Mouse (Mus musculus): ENCODE results near the gene Samd14. TPM values are rescaled to one million over a fixed set of nuclear protein-coding genes. Genes with fewer than 3 reads are reported as not detected.

The Samd14 gene
- polyA plus RNA-seq, 1 experiment from 2014 or later: 22.8 TPM

DNA sequence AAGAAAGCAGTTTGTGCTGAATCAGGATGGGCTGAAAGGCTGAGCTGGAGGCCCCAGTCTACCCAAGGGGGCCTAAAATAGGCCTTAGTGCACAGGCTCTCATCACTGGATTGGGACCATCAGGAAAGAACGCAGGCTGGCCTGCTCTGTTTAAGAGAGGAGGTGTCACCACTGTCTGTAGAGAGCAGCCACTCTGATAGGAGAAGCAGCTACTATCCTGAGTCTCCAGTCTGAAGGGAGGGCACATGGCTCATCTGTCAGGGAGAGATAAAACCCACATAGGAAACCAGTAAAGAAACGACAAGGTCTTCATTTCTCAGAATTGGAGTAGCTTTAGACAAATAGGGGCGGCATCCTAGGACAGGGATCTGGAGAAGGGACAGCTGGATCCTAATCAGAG is 2.4 kb downstream of the Samd14 start:
- H3K36me3 ChIP-seq (ENCODE audit: control insufficient read depth, insufficient read depth, low read length): peaks cover 15% of the 10 kb centered on the region; the same call in 1 of the 2 replicates
- no peak overlapping the region; the same call in 1 of the 2 replicates for H3K27ac ChIP-seq (ENCODE audit: low read length)
- WGBS: 27% methylated on average over 3 of the region's 3 CpGs
- peaks cover 24% of the 10 kb centered on the region for H3K4me1 ChIP-seq (ENCODE audit: control insufficient read depth, insufficient read depth, low read length)
- H3K9ac ChIP-seq (replicated peaks; ENCODE audit: low read depth, low read length): 0 out of 2 replicates have a peak overlapping the region, but pooled peaks have one; percentile 7
- peak; percentile 50; the same call in 1 of the 2 replicates for ATAC-seq (ENCODE audit: insufficient number of reproducible peaks, insufficient read depth, low FRiP score, low read depth)
- H3K4me2 ChIP-seq (replicated peaks; ENCODE audit: low read depth, low read length): peak overlapping the region; percentile 62
- no peaks in the 10 kb centered on the region for H3K27me3 ChIP-seq (ENCODE audit: control insufficient read depth, insufficient read depth, low read length)
- 0 out of 2 replicates have a peak overlapping the region, but pooled peaks have one; percentile 67 for H3K4me3 ChIP-seq (ENCODE audit: low read depth, low read length)
- no peaks in the 10 kb centered on the region for H3K9me3 ChIP-seq (ENCODE audit: control insufficient read depth, low read depth, low read length)

DNA sequence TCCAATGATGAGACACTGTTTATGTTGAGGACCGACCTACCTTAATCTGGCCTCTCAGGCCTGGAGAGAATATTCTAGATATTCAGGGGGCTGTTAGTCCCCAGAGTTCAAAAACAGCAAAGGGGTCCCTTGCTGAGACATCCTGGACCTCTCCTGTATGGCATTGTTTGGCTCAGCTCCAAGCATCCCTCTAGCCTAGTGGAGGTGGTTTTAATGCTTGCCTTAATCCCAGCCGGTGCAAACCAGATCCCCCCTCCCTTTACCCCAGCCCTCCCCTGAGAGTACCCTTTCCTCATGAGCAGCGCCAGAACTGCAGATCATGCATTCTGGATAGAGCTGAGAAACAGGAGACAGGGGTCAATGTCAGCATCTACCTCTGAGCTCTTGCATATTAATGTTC is 2.8 kb downstream of the Samd14 start:
- no peaks in the 10 kb centered on the region for H3K27me3 ChIP-seq (ENCODE audit: control insufficient read depth, insufficient read depth, low read length)
- H3K9ac ChIP-seq (replicated peaks; ENCODE audit: low read depth, low read length): no peak overlapping the region
- peak overlapping the region; percentile 62; the same call in 1 of the 2 replicates for H3K4me2 ChIP-seq (replicated peaks; ENCODE audit: low read depth, low read length)
- no peak overlapping the region for H3K4me3 ChIP-seq (ENCODE audit: low read depth, low read length)
- 52% methylated on average over 3 of the region's 3 CpGs for WGBS
- no peaks in the 10 kb centered on the region for H3K9me3 ChIP-seq (ENCODE audit: control insufficient read depth, low read depth, low read length)
- peaks cover 15% of the 10 kb centered on the region; the same call in 1 of the 2 replicates for H3K36me3 ChIP-seq (ENCODE audit: control insufficient read depth, insufficient read depth, low read length)
- ATAC-seq (ENCODE audit: insufficient number of reproducible peaks, insufficient read depth, low FRiP score, low read depth): no peak
- peaks cover 19% of the 10 kb centered on the region for H3K4me1 ChIP-seq (ENCODE audit: control insufficient read depth, insufficient read depth, low read length)
- no peak overlapping the region for H3K27ac ChIP-seq (ENCODE audit: low read length)

- Histone ChIP-seq H3K4me2 (replicated peaks; ENCODE audit: low read depth, low read length) (no peak overlapping the region), H3K27ac (ENCODE audit: low read length) (no peak overlapping the region), H3K36me3 (ENCODE audit: control insufficient read depth, insufficient read depth, low read length) (peaks cover 27% of the 10 kb centered on the region; the same call in 1 of the 2 replicates), H3K4me1 (ENCODE audit: control insufficient read depth, insufficient read depth, low read length) (peaks cover 16% of the 10 kb centered on the region), H3K4me3 (ENCODE audit: low read depth, low read length) (no peak overlapping the region), H3K9me3 (ENCODE audit: control insufficient read depth, low read depth, low read length) (no peaks in the 10 kb centered on the region), H3K27me3 (ENCODE audit: control insufficient read depth, insufficient read depth, low read length) (no peaks in the 10 kb centered on the region), H3K9ac (replicated peaks; ENCODE audit: low read depth, low read length) (no peak overlapping the region)
- ATAC-seq (ENCODE audit: insufficient number of reproducible peaks, insufficient read depth, low FRiP score, low read depth): no peak
- WGBS: 60% methylated on average over 3 of the region's 3 CpGs
Observed at GRCm38 (mm10) chr11:95015484-95015883, 5.8 kb downstream of the Samd14 start.

GRCm38 (mm10) chr11:95022237-95022992 is 12.7 kb downstream of the Samd14 start:
- Histone ChIP-seq H3K4me3 (ENCODE audit: low read depth, low read length) (no peak overlapping the region), H3K4me1 (ENCODE audit: control insufficient read depth, insufficient read depth, low read length) (peaks cover 8% of the 10 kb centered on the region), H3K27me3 (ENCODE audit: control insufficient read depth, insufficient read depth, low read length) (no peaks in the 10 kb centered on the region), H3K9ac (replicated peaks; ENCODE audit: low read depth, low read length) (no peak overlapping the region), H3K4me2 (replicated peaks; ENCODE audit: low read depth, low read length) (no peak overlapping the region), H3K9me3 (ENCODE audit: control insufficient read depth, low read depth, low read length) (no peaks in the 10 kb centered on the region), H3K27ac (ENCODE audit: low read length) (no peak overlapping the region), H3K36me3 (ENCODE audit: control insufficient read depth, insufficient read depth, low read length) (peaks cover 50% of the 10 kb centered on the region)
- 81% methylated on average over 10 of the region's 10 CpGs for WGBS
- no peak for ATAC-seq (ENCODE audit: insufficient number of reproducible peaks, insufficient read depth, low FRiP score, low read depth)

DNA sequence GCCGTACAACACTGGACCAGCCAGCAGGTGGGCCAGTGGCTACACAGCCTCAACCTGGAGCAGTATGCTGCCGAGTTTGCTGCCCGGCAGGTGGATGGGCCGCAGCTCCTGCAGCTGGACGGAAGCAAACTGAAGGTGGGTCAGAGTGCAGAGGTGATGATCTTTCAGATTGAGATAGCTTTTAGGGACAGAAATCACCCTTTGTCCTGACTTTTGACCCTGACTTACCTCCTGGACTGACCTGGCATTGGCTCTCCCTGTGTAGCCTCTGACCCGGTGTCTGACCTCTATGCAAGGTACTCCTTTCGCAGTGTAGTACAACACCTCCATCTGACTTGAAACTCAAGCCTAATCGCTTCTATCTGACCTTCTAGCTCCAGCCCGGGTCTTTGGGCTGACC is 13.8 kb downstream of the Samd14 start:
- no peaks in the 10 kb centered on the region for H3K9me3 ChIP-seq (ENCODE audit: control insufficient read depth, low read depth, low read length)
- H3K36me3 ChIP-seq (ENCODE audit: control insufficient read depth, insufficient read depth, low read length): peaks cover 50% of the 10 kb centered on the region
- no peak for ATAC-seq (ENCODE audit: insufficient number of reproducible peaks, insufficient read depth, low FRiP score, low read depth)
- H3K4me2 ChIP-seq (replicated peaks; ENCODE audit: low read depth, low read length): no peak overlapping the region
- no peak overlapping the region for H3K4me3 ChIP-seq (ENCODE audit: low read depth, low read length)
- H3K9ac ChIP-seq (replicated peaks; ENCODE audit: low read depth, low read length): no peak overlapping the region
- peaks cover 8% of the 10 kb centered on the region for H3K4me1 ChIP-seq (ENCODE audit: control insufficient read depth, insufficient read depth, low read length)
- 90% methylated on average over 9 of the region's 9 CpGs for WGBS
- H3K27ac ChIP-seq (ENCODE audit: low read length): no peak overlapping the region
- no peaks in the 10 kb centered on the region for H3K27me3 ChIP-seq (ENCODE audit: control insufficient read depth, insufficient read depth, low read length)

GRCm38 (mm10) chr11:95024439-95025184 is 14.9 kb downstream of the Samd14 start:
- WGBS: 67% methylated on average over 29 of the region's 29 CpGs
- Histone ChIP-seq H3K9me3 (ENCODE audit: control insufficient read depth, low read depth, low read length) (no peaks in the 10 kb centered on the region), H3K27me3 (ENCODE audit: control insufficient read depth, insufficient read depth, low read length) (no peaks in the 10 kb centered on the region), H3K9ac (replicated peaks; ENCODE audit: low read depth, low read length) (no peak overlapping the region), H3K4me1 (ENCODE audit: control insufficient read depth, insufficient read depth, low read length) (peaks cover 8% of the 10 kb centered on the region), H3K4me3 (ENCODE audit: low read depth, low read length) (no peak overlapping the region), H3K4me2 (replicated peaks; ENCODE audit: low read depth, low read length) (no peak overlapping the region), H3K36me3 (ENCODE audit: control insufficient read depth, insufficient read depth, low read length) (peaks cover 46% of the 10 kb centered on the region), H3K27ac (ENCODE audit: low read length) (no peak overlapping the region)
- no peak for ATAC-seq (ENCODE audit: insufficient number of reproducible peaks, insufficient read depth, low FRiP score, low read depth)

DNA sequence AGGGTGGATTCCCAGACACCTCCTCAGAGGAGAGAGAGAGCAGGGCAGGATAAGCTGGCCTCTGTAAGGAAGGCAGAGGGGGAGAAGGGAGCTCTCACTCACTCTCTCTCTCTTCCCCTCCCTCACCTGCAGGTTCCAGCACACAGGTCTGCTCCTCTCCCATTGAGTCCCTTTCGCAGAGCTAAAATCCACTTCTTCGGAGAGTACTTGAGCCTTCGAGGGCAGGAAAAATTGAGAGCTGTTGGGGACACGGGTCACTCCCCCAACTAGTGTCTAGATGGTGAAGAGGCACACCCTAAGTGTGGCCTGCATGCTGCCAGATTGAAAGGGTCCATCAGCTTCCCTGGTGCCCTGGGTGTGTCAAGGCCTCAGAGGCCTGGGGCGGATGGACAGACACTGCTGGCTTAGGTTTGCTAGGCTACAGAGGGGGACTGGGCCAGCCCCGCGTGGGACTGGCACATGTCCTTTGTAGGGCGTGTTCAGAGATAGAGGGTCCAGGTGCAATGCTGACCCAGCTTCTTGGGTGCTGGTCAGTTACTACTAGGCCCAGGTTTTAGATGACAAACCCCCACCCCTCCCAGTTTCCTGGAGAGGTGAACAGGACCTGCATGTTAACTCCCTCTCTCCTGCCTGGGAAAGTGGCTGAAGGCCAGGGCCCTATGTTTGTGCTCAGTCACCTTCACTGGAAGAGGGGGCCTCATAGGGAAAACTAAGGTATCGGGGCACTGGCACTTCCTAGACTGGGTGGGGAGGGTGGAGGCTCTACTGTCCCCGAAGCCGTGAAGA is 15.7 kb downstream of the Samd14 start:
- ATAC-seq (ENCODE audit: insufficient number of reproducible peaks, insufficient read depth, low FRiP score, low read depth): peak; percentile 19; the same call in 1 of the 2 replicates
- no peaks in the 10 kb centered on the region for H3K9me3 ChIP-seq (ENCODE audit: control insufficient read depth, low read depth, low read length)
- H3K27me3 ChIP-seq (ENCODE audit: control insufficient read depth, insufficient read depth, low read length): no peaks in the 10 kb centered on the region
- H3K4me2 ChIP-seq (replicated peaks; ENCODE audit: low read depth, low read length): no peak overlapping the region
- H3K4me3 ChIP-seq (ENCODE audit: low read depth, low read length): no peak overlapping the region
- H3K9ac ChIP-seq (replicated peaks; ENCODE audit: low read depth, low read length): no peak overlapping the region
- peaks cover 8% of the 10 kb centered on the region for H3K4me1 ChIP-seq (ENCODE audit: control insufficient read depth, insufficient read depth, low read length)
- H3K27ac ChIP-seq (ENCODE audit: low read length): peak overlapping the region; percentile 21; the same call in 1 of the 2 replicates
- H3K36me3 ChIP-seq (ENCODE audit: control insufficient read depth, insufficient read depth, low read length): peaks cover 39% of the 10 kb centered on the region
- WGBS: 80% methylated on average over 11 of the region's 11 CpGs

- ATAC-seq (ENCODE audit: insufficient number of reproducible peaks, insufficient read depth, low FRiP score, low read depth): peak; percentile 72
- Histone ChIP-seq H3K36me3 (ENCODE audit: control insufficient read depth, insufficient read depth, low read length) (peaks cover 32% of the 10 kb centered on the region), H3K9ac (replicated peaks; ENCODE audit: low read depth, low read length) (no peak overlapping the region), H3K9me3 (ENCODE audit: control insufficient read depth, low read depth, low read length) (no peaks in the 10 kb centered on the region), H3K4me3 (ENCODE audit: low read depth, low read length) (no peak overlapping the region), H3K4me2 (replicated peaks; ENCODE audit: low read depth, low read length) (no peak overlapping the region), H3K27ac (ENCODE audit: low read length) (peak overlapping the region; percentile 21; the same call in 1 of the 2 replicates), H3K4me1 (ENCODE audit: control insufficient read depth, insufficient read depth, low read length) (peaks cover 8% of the 10 kb centered on the region), H3K27me3 (ENCODE audit: control insufficient read depth, insufficient read depth, low read length) (no peaks in the 10 kb centered on the region)
- WGBS: 55% methylated on average over 6 of the region's 6 CpGs
Observed at GRCm38 (mm10) chr11:95026090-95026542, 16.4 kb downstream of the Samd14 start.
